Mouse (Mus musculus) cerebellum, adult 2 months (tissue): ENCODE data around the gene Vgll4.

Source experiments
- CTCF ChIP-seq: fragments of 200-500 bp; IDR thresholded peaks from 2 replicates; pipeline ENCODE4 v1.5.1; 2011; ENCODE audit warnings: low read depth, mild to moderate bottlenecking, control low read depth, low read length, moderate library complexity, borderline replicate concordance; ENCODE audit not compliant: insufficient read depth
- POLR2A ChIP-seq: fragments of 200-500 bp; IDR thresholded peaks from 2 replicates; pipeline ENCODE4 v1.6.1; 2011; ENCODE audit warnings: low read length, control low read depth, borderline replicate concordance; ENCODE audit not compliant: insufficient read depth

- TF ChIP-seq POLR2A (no peak), CTCF (no peak)
These were observed 17.4 kb downstream of the Vgll4 start for GRCm38 (mm10) chr6:114952356-114952755.
